Mouse (Mus musculus): Measurements from ENCODE around the gene Ptpn21.

The Ptpn21 gene

DNA sequence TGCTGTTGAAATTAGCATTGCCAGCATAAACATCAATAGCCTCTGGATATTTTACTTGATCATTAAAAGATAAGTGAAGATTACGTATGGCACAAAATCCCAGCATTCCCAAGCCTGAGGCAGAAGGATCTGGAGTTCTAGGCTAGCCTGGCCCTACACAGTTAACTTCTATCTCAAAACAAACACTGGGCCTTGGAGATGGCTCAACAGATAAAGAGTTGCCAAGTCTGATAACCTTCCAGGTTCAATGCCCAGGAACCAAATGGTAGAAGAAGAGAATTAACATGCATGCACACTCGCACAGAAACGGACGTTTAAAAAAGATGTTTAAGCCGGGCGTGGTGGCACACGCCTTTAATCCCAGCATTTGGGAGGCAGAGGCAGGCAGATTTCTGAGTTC is 13.0 kb downstream of the Ptpn21 start:
- no peak for DNase-seq (ENCODE audit: extremely low read depth, low read depth)

DNA sequence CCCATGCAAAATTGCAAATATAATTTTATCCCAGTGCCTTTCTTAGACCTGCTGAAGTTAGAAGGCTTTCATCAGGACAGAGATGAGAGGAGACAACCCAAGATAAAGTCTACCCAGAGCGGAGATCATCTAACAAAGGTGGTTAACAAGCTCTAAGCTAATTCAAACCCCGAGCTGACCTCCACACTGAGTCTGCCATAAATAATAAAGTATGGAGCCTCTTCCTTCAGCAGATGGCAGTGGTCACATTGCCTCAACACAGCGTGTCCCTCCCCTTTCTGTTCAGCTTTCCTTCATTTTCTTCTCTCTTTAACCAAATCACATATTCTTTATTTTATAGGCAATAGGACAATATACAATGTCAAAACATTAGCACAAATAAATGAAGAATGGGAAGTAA is 16.2 kb downstream of the Ptpn21 start:
- DNase-seq (ENCODE audit: extremely low read depth, low read depth) = no peak

DNA sequence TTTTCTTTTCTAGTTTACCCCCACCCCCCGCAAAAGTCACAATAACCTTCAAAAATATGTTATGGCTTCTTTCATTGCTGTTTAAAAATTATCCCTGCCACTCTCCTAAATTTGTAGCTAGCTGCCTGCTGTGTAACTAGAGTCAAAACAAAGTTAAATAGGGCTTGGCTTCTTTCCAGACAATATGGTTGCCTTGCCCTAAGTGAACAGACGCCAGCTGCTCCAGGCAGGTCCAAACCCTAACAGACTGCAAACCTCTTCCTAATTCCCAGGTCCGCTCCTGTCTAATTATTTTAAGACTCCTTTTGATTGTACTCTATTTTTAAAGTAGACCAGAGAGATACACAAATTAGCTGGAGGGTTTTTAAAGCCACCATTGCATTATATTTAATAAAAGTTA is 16.6 kb downstream of the Ptpn21 start:
- no peak for DNase-seq (ENCODE audit: extremely low read depth, low read depth)

DNA sequence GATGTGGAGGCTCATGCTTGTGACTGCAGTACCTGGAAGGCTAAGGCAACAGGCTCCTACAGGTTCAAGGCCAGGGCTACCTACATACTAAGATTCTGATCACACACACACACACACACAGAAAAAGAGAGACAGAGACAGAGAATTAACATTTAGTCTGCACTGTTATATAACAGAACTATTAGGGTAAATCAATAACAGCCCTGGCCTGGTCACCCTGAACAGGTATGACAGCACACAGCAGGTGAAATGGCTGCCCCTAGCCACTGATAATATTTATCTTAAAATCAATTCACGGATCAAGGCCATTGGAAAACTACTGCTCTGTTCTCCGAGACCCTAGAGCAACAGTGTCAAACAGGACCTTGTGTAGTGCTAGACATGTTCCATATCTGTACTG is 21.1 kb downstream of the Ptpn21 start:
- no peak for DNase-seq (ENCODE audit: extremely low read depth, low read depth)

DNA sequence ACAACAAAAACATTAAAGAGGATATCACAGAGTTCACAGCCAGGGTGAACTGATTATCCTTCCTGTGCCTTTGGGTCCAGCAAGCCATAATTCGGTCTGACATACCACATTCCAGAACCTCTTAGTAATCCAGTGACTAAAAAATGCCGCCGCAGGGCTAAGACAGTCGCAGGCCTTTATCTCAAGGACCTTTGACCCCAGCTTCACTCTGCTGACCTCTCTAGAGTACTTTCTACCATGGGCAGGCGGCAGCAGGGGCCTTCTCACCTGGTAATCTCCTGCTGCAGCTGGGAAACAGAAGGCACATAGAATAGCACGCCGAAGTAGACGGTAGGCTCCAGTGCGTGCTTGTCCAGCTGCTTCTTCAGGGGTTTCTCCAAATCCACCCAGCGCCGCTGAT is 22.4 kb downstream of the Ptpn21 start:
- no peak for DNase-seq (ENCODE audit: extremely low read depth, low read depth)

DNA sequence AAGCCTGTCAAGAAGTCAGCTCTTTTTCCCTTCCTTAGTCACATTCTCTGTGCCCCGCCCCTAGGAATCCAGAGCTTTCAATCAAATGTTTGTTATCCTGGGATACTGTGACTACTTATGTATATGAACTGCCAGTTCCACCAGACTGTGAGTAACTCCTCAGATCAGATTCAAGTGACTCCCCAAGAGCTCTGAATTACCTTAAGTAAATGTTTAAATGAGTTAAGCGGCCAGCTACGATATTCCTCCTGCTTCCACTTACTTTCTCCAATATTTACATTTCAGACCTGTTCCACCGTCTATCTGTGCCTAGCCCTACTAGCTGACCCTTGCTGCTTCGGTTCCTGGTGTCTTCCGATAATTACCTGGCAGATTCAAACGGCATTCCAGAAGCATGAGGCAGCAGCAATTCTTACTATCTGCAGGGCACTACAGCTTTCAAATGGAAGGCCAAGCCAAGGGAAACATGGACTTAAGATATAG is 23.5 kb downstream of the Ptpn21 start:
- no peak for DNase-seq (ENCODE audit: extremely low read depth, low read depth)

DNA sequence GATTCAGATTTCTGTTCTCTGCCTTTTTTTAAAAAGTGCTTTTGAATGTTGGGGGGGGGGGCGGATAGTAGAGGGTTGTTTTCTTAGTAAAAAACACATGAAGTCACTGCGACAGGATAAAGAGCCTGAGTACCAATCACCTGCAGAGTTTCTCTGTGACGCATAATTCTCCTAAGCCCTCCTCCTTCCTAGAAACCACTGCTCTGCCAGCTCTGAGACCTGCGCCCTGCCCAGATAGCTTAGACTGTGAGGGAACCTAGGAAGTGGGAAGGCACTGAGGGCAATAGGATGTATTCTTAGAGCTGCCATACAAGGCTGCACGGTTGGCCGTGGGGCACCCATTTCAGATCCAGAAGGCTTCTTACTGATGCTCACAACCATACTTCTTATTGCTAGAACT is 24.4 kb downstream of the Ptpn21 start:
- DNase-seq (ENCODE audit: extremely low read depth, low read depth) = no peak

DNA sequence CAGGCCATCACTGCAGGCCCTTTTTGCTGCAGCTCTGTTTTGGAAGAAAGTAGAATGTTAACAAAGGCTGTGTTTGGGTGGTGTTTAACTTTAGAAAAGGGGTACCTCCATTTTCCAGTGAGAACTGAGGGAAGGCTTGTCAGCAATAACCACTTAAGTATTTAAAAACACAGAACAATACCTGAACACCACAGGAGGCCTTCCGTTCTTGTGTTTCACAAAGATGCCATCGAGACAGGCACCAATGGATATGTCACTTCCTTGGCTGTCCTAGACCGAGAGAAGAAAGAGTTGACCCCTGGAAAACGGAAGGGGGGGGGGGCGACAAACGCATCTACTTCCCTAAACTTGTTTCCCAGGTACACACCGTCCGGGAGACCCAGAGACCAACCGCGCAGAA is 33.2 kb downstream of the Ptpn21 start:
- DNase-seq (ENCODE audit: extremely low read depth, low read depth) = no peak

DNA sequence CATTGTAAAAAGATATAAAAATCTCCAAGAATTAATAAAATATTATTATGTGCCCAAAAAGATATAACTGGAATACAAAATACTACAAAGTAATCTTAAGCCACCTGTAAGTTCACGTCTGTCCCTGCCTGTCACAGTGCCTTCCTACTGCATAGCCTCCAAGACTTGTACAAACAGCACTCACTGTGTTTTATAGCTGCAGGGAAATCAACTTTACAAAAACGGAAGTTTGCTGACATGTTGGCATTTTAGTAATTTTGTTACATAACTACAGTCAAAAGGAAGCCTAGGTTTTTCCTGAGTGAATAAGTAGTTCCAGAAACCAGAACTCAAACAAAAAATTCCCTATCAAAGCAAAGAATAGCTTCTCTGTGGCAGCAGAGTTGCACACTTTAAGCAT is 33.7 kb downstream of the Ptpn21 start:
- no peak for DNase-seq (ENCODE audit: extremely low read depth, low read depth)

DNA sequence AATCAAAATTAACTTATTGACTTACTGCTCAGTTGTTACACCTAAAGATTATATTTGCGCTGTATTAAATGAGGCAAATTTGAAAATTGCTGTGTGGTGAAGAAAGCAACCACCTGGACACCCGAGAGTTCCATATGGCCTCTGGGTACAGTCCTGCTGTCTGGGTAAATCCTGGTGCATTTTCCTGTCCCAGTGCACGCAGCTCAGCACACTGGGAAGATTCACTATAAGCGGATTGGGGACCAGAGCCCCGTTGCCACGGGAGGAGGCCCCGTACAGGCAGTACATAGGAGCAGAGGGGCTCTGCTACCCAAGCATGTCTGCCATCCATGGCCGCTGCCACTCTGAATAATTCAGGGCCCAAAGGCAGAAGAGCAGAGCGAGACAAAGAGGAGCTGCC is 35.6 kb downstream of the Ptpn21 start:
- no peak for DNase-seq (ENCODE audit: extremely low read depth, low read depth)

DNA sequence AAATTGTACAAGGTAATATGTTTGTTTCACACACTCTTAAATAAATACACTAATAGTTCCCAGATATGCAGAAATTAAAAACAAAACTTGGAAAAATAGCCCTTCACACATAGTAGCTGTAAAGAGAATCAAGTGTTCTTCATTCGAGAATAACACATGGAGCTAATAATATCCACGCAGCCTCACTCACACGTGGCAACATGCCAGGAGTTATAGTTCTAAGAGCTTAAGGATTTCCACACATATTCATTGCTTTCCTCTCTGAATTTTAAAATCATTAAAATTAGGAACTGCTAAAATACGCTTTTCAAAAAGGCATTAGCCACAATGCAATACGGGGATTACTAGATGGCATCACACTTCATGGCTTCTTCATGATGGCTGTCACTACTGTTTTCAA is 40.0 kb downstream of the Ptpn21 start:
- DNase-seq (ENCODE audit: extremely low read depth, low read depth) = no peak

DNA sequence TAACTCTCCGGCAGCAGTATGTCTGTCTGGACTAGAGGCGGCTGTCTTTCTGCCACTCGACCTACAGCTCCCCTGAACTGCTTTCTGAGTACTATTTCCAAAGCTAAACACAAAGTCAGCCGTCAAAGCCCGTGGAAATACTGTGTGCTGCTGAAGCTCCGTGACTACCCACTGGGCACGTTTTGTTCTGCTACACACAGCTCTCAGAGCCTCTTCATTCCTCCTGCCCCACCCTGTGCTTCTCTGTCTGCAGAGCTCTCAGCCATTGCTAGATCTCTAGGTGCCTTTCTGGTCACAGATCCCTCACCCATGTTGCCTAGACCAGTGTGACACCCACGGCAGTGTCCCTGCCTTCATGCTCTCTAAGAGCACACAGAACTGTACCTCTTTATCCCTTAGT is 47.0 kb downstream of the Ptpn21 start:
- no peak for DNase-seq (ENCODE audit: extremely low read depth, low read depth)

DNA sequence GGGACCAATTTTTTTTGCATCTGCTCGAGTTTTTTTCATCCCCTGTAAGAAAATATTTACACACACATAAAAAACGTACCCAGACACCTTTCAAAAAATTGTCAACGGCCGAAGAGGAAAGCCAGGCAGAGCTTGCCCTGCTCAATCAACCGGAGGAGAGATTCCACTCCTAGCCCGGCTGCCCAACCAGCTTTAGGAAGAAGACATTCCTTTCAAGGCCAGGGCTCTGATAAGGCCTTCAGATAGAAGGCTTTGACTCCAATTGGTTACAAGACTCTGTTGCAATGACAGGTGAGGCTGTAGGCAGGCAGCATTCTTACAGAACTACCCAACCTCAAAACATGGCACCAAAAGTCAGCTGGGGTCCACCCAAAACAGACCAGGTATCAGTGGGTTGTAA is 53.6 kb downstream of the Ptpn21 start:
- DNase-seq (ENCODE audit: extremely low read depth, low read depth) = no peak

DNA sequence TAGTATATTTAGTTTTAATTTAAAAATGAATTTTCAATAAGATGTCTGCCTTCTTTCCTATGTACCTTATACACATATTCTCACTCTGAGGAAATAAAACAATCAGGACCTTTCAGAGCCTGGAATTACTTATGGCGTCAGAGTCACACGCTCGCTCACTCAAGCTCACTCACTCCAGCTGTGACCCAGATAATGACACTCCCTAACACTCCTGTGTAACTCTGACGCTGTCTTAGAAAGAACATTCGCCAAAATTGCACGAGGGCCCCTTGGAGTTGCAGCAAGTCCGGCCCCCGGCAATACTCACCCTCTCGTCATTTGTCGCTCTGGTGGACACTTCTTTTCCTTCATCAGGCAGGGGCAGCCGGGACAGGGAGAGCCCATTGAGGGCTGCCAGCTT is 54.0 kb downstream of the Ptpn21 start:
- DNase-seq (ENCODE audit: extremely low read depth, low read depth) = no peak

DNA sequence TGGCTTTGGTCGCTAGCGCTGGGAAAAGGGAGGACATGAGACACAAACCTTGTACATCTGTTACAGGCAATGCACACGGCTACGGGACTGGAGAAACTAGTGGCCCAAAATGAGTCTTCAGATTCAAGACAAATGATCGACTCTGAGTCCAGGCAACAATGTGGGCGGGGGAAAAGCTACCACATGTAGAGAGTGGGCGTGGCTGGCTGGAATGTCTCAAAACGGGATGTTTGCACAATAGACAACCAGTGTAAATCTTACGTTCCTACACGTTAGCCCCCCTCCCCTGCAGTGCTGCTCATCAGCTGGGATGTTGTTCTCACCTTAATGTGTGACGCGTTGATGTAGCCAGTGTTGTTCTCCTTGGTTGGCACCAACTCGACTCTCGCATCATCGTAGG is 55.0 kb downstream of the Ptpn21 start:
- DNase-seq (ENCODE audit: extremely low read depth, low read depth) = no peak

DNA sequence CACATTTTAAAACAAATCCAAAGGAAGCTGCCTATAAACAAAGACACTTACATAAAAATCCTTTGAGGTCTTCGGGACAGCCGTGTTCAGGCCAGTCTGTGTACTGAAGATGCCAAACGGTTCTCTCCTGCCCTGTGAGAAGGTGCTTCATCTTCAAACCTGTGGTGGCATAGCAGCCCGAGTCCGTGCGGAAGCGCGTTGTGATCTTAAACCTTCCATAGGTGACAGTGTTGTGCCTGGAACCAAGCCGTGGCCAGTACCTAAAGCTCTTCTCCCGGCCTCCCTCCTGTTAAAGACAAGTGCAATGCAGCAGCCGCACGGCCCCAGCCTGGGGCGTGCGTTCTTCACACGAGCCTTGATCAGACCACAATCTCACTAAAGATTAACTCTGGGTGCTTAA is 57.3 kb downstream of the Ptpn21 start:
- no peak for DNase-seq (ENCODE audit: extremely low read depth, low read depth)

DNA sequence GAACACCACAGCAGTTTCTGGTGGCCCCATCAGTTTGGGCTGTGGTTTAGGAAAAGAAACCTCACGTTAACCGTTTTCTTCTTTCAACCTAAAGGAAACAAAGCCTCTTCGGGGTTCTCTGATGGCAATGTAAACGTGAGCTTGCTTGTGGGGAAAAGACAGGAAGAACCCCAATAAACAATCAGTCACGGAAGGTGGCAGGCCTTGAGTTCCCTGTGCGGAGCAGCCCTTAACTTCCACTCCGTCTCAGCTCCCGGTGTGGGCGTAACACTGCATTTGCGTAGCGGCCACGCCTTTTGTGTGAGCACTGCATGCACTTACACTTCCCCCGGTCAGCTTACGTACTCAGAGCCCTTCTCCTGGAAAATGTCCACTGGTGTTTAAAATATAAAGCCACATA is 59.9 kb downstream of the Ptpn21 start:
- no peak for DNase-seq (ENCODE audit: extremely low read depth, low read depth)

DNA sequence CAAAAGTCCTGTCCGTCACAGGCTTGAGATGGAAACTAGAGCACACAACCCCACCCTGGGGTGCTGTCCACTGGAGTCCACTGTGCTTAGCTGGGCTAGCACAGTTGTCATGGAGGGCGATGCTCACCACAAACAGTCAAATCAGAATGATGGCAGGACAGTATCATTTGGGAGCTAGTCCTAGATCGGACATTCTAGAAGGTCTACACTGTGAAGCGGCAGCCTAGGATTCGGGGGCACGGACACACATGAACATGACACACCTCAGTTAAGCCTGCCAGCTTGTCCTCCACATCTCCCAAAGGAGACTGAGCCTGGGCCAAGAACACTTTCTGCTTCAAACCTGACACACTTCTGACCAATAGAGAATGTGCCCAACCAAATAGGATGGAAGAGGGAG is 60.3 kb downstream of the Ptpn21 start:
- DNase-seq (ENCODE audit: extremely low read depth, low read depth) = no peak

DNA sequence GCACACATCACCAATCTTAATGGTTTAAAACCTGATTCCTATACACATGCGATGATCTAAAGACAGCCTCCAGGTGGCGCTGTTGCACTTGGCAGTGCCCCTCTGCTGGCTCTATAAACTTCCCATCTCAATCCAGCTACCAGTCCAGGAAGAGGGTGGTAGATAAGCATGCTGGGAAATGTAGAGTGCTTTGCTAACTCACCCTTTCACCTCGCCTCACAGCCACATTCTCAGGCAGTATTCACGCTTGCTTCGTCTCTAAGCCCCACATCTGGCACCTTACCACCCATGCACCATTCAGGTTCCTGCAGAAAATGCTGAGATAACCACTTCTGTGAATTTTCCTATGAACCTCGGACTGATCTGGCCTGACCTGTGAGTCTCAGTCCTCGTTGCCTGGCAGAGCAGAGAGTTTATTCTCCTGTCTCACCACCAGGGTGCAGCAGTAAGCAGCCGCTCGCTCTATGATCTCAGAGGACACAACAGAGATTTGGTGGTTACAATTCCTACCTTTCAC is 62.5 kb downstream of the Ptpn21 start:
- DNase-seq (ENCODE audit: extremely low read depth, low read depth) = peak; percentile 79

DNA sequence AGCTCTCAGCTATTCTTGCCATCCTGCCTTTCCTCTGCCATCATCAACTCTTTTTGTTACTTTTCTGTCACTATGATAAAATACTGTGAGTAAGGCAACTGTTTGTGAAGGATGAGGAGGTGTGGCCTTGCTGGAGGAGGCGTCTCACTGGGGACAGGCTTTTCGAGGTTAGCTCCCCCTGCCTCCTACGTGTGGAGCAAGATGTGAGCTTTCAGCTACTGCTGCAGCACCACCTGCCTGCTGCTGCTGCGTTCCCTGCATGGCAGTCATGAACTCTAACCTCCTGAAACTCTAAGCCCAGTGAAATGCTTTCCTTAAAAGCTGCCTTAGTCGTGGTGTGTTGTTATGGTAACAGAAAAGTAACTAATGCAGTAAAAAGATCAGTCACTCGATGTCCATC is 63.3 kb downstream of the Ptpn21 start:
- DNase-seq (ENCODE audit: extremely low read depth, low read depth) = no peak

DNA sequence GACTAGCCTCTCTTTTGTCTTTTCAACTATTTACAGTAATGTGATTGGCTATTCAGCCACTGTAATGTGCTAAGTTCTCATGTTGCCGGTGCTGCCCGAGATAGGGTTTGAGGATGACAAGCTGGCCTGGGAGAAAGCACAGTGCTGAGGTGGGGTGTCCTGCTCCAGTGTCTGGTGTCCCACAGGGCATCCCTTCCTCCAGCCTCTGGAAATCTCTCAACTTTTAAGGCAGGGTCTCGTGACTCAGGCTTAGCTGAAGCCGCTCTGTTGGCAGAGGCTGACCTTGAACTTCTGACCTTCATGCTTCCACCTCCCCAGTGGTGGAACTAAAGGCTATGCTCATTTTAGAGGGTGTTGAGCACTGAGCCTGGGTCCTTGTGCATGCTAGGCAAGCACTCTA is 66.8 kb downstream of the Ptpn21 start:
- no peak for DNase-seq (ENCODE audit: extremely low read depth, low read depth)

DNA sequence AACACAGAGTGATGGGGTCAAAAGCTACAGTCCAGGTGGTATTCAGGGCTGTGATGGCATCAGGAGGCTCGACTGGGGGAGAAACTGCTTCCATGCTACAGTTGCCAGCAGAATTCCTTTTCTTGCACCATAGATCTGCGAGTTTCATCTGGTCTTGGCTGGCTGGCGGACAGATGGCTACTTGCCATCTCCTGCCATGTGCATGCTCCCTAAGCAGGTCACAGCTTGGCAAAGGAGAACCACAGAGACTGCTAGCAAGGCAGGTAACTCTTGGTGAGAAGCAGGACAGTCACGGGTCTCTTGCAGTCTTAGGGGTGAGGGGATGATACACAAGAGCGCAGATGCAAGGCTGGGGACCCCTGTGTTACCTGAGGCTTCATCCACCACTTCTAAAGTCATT is 67.3 kb downstream of the Ptpn21 start:
- DNase-seq (ENCODE audit: extremely low read depth, low read depth) = no peak

DNA sequence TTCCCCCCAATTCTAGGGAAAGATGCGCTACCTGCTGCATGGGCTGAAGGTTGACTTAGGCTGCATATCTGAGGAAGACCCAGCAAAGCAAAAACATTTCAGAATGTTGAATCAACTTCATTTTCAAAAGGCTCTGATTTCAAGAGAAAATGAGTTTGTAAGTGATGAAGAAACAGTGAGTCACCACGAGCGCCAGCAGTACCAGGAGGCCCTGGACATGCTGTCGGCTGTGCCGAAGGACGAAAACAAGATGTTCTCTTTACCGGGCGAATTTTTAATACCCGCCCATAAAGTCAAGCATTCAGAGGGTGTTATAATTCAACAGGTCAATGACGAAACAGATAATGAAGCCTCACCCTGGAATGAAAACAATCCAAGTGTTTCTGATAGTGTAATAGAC is 68.1 kb downstream of the Ptpn21 start:
- DNase-seq (ENCODE audit: extremely low read depth, low read depth) = no peak

DNA sequence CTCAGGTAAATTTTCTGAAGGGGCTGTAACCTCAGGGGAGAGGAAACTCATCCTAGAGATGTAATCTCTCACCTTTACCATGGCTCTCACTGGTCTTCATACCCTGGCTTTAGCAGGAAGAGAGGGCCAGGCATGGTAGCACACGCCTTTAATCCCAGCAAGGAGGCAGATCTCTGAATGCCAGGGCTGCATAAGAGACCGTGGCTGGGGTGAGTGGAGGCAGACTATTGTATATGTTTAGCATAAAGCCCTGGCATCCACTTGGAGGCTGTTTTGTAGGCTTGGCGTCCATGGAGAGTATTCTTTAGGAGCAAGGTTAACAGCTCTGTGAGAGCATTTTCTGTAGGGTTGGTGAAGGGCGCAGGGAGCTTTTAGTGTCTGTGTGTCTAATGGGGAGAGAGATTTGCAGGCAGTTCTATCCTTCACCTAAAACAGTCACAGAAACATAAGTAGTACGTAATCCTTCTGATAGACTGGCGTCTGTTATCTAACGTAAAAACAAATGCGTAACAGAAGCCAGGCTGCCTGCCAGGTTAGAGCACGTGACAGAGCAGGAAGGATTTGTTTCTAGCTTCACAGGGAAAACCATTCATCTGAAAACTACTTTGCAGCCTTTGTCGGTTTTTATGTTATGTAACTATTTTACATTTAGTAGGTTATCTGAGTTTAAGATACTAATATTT is 68.9 kb downstream of the Ptpn21 start:
- DNase-seq (ENCODE audit: extremely low read depth, low read depth) = no peak

All from MEL-GATA-1-ER (cell line).